Comparison of ENCODE assay signal across 8 mouse cellular contexts in genomic region chrX:8193419-8193723, GRCm38 (mm10). TPM values are rescaled to one million over a fixed set of nuclear protein-coding genes. Genes with fewer than 3 reads are reported as not detected.
DNase-seq lines count a peak whose midpoint lies in the region; ATAC-seq and TF ChIP-seq lines count a peak whose summit lies in the region.

Gene Ebp (minus strand): TSS chrX:8193512.

- peak within 1 kb of the TSS; percentile 68 for H3K4me2 ChIP-seq in hindbrain, embryonic 15.5 days
- peak within 1 kb of the TSS; percentile 56 for H3K4me2 ChIP-seq in midbrain, embryonic 15.5 days

- intact Hi-C loops in left cerebral cortex, postnatal 4 days (cut with DNase I), result no loop called here

- 5% methylated on average over 10 of the region's 10 CpGs for WGBS in kidney, adult 2 months
- WGBS in hindbrain, embryonic 15.5 days, result 24% methylated on average over 10 of the region's 10 CpGs
- 21% methylated on average over 10 of the region's 10 CpGs for WGBS in midbrain, embryonic 15.5 days

- TF ChIP-seq CTCF in kidney, adult 2 months (conservative IDR thresholded peaks at IDR 0.05; ENCODE audit: insufficient read depth, insufficient read length, low read depth, low read length), result no peak

- no peaks in the 10 kb centered on the region; the same call in 1 of the 2 replicates for H3K4me1 ChIP-seq in kidney, adult 2 months (ENCODE audit: control insufficient read depth, insufficient read depth, low read length)
- H3K4me1 ChIP-seq in hindbrain, embryonic 15.5 days (replicated peaks), result peaks cover 5% of the 10 kb centered on the region; the same call in 1 of the 2 replicates
- peaks cover 6% of the 10 kb centered on the region; the same call in 1 of the 2 replicates for H3K4me1 ChIP-seq in midbrain, embryonic 15.5 days

- peak; percentile 16 for DNase-seq in kidney, adult 2 months
- DNase-seq in kidney, adult 18-20 months, result no peak
- DNase-seq in adrenal gland, postnatal 10 days, result peak; percentile 8
- DNase-seq in frontal cortex, adult 2 months (ENCODE audit: extremely low spot score in 1 of 2, low spot score in 1 of 2), result peak in 1 of 2 experiments; percentile 62
- peak; percentile 32 for DNase-seq in left cerebral cortex, postnatal 4 days
- DNase-seq in urinary bladder, postnatal 4 days (ENCODE audit: low spot score in 2 of 2), result no peak

- H3K27ac ChIP-seq in kidney, adult 2 months (ENCODE audit: insufficient read depth, low read depth, low read length), result peak within 1 kb of the TSS; percentile 65
- peak within 1 kb of the TSS; percentile 83 for H3K27ac ChIP-seq in hindbrain, embryonic 15.5 days (replicated peaks)
- H3K27ac ChIP-seq in midbrain, embryonic 15.5 days, result peak within 1 kb of the TSS; percentile 80

- H3K27me3 ChIP-seq in kidney, adult 2 months (replicated peaks; ENCODE audit: control insufficient read depth, insufficient read depth, low read length), result no peaks in the 10 kb centered on the region
- H3K27me3 ChIP-seq in hindbrain, embryonic 15.5 days, result no peaks in the 10 kb centered on the region
- no peaks in the 10 kb centered on the region for H3K27me3 ChIP-seq in midbrain, embryonic 15.5 days (replicated peaks)

- TF ChIP-seq POLR2A in kidney, adult 2 months (IDR thresholded peaks at IDR 0.05; ENCODE audit: low read depth, low read length), result no peak

- peak within 1 kb of the TSS; percentile 55 for H3K9ac ChIP-seq in hindbrain, embryonic 15.5 days
- H3K9ac ChIP-seq in midbrain, embryonic 15.5 days, result peak within 1 kb of the TSS; percentile 51

- ATAC-seq in hindbrain, embryonic 15.5 days (ENCODE audit: low FRiP score, low read depth), result peak; percentile 59
- ATAC-seq in midbrain, embryonic 15.5 days (replicated peaks), result peak; percentile 78

- no peaks in the 10 kb centered on the region for H3K36me3 ChIP-seq in kidney, adult 2 months (ENCODE audit: control insufficient read depth, insufficient read depth, low read length)
- H3K36me3 ChIP-seq in hindbrain, embryonic 15.5 days, result no peaks in the 10 kb centered on the region
- H3K36me3 ChIP-seq in midbrain, embryonic 15.5 days (replicated peaks), result no peaks in the 10 kb centered on the region

- H3K4me3 ChIP-seq in kidney, adult 2 months (ENCODE audit: insufficient read depth, low read depth, low read length), result peak within 1 kb of the TSS; percentile 86
- H3K4me3 ChIP-seq in hindbrain, embryonic 15.5 days, result peak within 1 kb of the TSS; percentile 55
- peak within 1 kb of the TSS; percentile 55 for H3K4me3 ChIP-seq in midbrain, embryonic 15.5 days

- H3K9me3 ChIP-seq in hindbrain, embryonic 15.5 days, result no peaks in the 10 kb centered on the region
- H3K9me3 ChIP-seq in midbrain, embryonic 15.5 days, result no peaks in the 10 kb centered on the region

RNA-seq across cellular contexts. Expression of gene Ebp, which starts in this region (rescaled TPM):
- 180 and 192 TPM in 2 replicates for polyA plus RNA-seq in kidney, adult 2 months (2012; rRNA removed)
- total RNA-seq in adrenal gland, postnatal 10 days (2021), result 10 to 100 TPM; 41.5 to 53.1 TPM
- polyA plus RNA-seq in frontal cortex, adult 2 months (2012; rRNA removed), result 20.0 and 22.7 TPM in 2 replicates
- polyA plus RNA-seq in hindbrain, embryonic 15.5 days (2015; fragmentation: Nextera tagmentation; extraction: Ambion mirVana), result 29.9 and 32.9 TPM in 2 replicates
- 10 to 100 TPM; 19.9 to 25.5 TPM for total RNA-seq in left cerebral cortex, postnatal 4 days (2021)
- 26.9 and 31.8 TPM in 2 replicates for polyA plus RNA-seq in midbrain, embryonic 15.5 days (2015; fragmentation: Nextera tagmentation; extraction: Ambion mirVana)

Comparison
In these comparisons a context has a peak if more than half of its experiments do, and no peak if none do; other contexts are left out.
1. DNase-seq: peak in kidney, adult 2 months (single experiment), adrenal gland, postnatal 10 days (single experiment) and left cerebral cortex, postnatal 4 days (single experiment); none in kidney, adult 18-20 months (single experiment) and urinary bladder, postnatal 4 days (0 of 2).
2. Peak in every context shown above with its lines, with median percentiles within 50 percentile points of each other: H3K27ac ChIP-seq and H3K4me3 ChIP-seq.